Mouse (Mus musculus) MEL (cell line): ENCODE data around the gene Casc3. TPM values are rescaled to one million over a fixed set of nuclear protein-coding genes. Genes with fewer than 3 reads are reported as not detected.

Experiments used
- DNase-seq: peaks from one replicate; pipeline ENCODE4 v3.0.0; 2011; ENCODE audit warnings: low read depth, low spot score
- H3K27ac ChIP-seq: 2 replicates; pipeline ENCODE4 v1.5.1; 2012; ENCODE audit warnings: low read depth, mild to moderate bottlenecking, control low read depth, low read length, moderate library complexity; ENCODE audit not compliant: control insufficient read depth
- H3K27me3 ChIP-seq, 2 experiments: fragments of 150-350 bp in 1 of 2; sonication (generic) in 1 of 2; 2 replicates each; pipeline ENCODE4 v1.6.1; 2012; ENCODE audit warnings: low read length in 2 of 2, mild to moderate bottlenecking in 2 of 2, improper control_type of control experiment in 1 of 2, moderate library complexity in 1 of 2; ENCODE audit not compliant: insufficient read depth in 2 of 2, control insufficient read depth in 1 of 2
- H3K36me3 ChIP-seq, 2 experiments: 2 replicates each; pipeline ENCODE4 v1.6.1; 2012 to 2014; ENCODE audit warnings: low read length in 2 of 2, improper control_type of control experiment in 1 of 2, inconsistent platforms in 1 of 2, mild to moderate bottlenecking in 1 of 2; ENCODE audit not compliant: insufficient read depth in 2 of 2, control insufficient read depth in 1 of 2
- H3K4me1 ChIP-seq, 2 experiments: fragments of 150-350 bp in 1 of 2; sonication (generic) in 1 of 2; 2 replicates each; pipeline ENCODE4 v1.6.1; 2012; ENCODE audit warnings: low read length in 2 of 2, improper control_type of control experiment in 1 of 2, mild to moderate bottlenecking in 1 of 2; ENCODE audit not compliant: insufficient read depth in 2 of 2, control insufficient read depth in 1 of 2
- H3K4me3 ChIP-seq, 2 experiments: fragments of 150-350 bp in 1 of 2; sonication (generic) in 1 of 2; 2 replicates each; pipeline ENCODE4 v1.5.1; 2012; ENCODE audit warnings: low read depth in 2 of 2, low read length in 2 of 2, mild to moderate bottlenecking in 2 of 2, moderate library complexity in 2 of 2, control low read depth in 1 of 2, improper control_type of control experiment in 1 of 2; ENCODE audit not compliant: control insufficient read depth in 1 of 2, insufficient read depth in 1 of 2
- H3K79me2 ChIP-seq: 2 replicates; pipeline ENCODE4 v1.6.1; 2012; ENCODE audit warnings: mild to moderate bottlenecking, low read length, moderate library complexity; ENCODE audit not compliant: control insufficient read depth, poor library complexity, insufficient read depth
- H3K9ac ChIP-seq: 2 replicates; pipeline ENCODE4 v1.6.1; 2012; ENCODE audit warnings: low read depth, mild to moderate bottlenecking, control low read depth, low read length, moderate library complexity; ENCODE audit not compliant: control insufficient read depth, poor library complexity, severe bottlenecking
- H3K9me3 ChIP-seq: fragments of 150-350 bp; sonication (generic); replicated peaks from 2 replicates; pipeline ENCODE4 v1.6.1; 2012; ENCODE audit warnings: mild to moderate bottlenecking, low read length, improper control_type of control experiment, moderate library complexity; ENCODE audit not compliant: insufficient read depth
- CHD2 ChIP-seq: IDR thresholded peaks from 2 replicates; pipeline ENCODE4 v1.6.1; 2011; ENCODE audit warnings: low read length, improper control_type of control experiment
- CTCF ChIP-seq, 3 experiments: IDR thresholded peaks in 2 of 3; conservative IDR thresholded peaks in 1 of 3; 2 replicates each; pipeline ENCODE4 v1.5.1; 2011 to 2012; ENCODE audit warnings: low read length in 3 of 3, low read depth in 2 of 3, mild to moderate bottlenecking in 2 of 3, improper control_type of control experiment in 1 of 3, inconsistent platforms in 1 of 3, mixed read lengths in 1 of 3, moderate library complexity in 1 of 3; ENCODE audit not compliant: control insufficient read depth in 1 of 3, insufficient read depth in 1 of 3, poor library complexity in 1 of 3, severe bottlenecking in 1 of 3
- ELF1 ChIP-seq: IDR thresholded peaks from 2 replicates; pipeline ENCODE4 v1.6.1; 2014; ENCODE audit warnings: low read depth, mild to moderate bottlenecking, inconsistent platforms, low read length, improper control_type of control experiment, moderate library complexity
- GABPA ChIP-seq: IDR thresholded peaks from 2 replicates; pipeline ENCODE4 v1.6.1; 2012; ENCODE audit warnings: low read depth, mild to moderate bottlenecking, inconsistent platforms, low read length, improper control_type of control experiment, moderate library complexity
- GATA1 ChIP-seq: IDR thresholded peaks from 2 replicates; pipeline ENCODE4 v1.6.1; 2011; ENCODE audit warnings: low read depth, low read length, improper control_type of control experiment
- HCFC1 ChIP-seq: IDR thresholded peaks from 2 replicates; pipeline ENCODE4 v1.6.1; 2012; ENCODE audit warnings: low read depth, mild to moderate bottlenecking, inconsistent platforms, low read length, improper control_type of control experiment, moderate library complexity
- MAFK ChIP-seq: IDR thresholded peaks from 2 replicates; pipeline ENCODE4 v1.6.1; 2011; ENCODE audit warnings: low read depth, mild to moderate bottlenecking, low read length, improper control_type of control experiment, borderline replicate concordance
- MAX ChIP-seq: IDR thresholded peaks from 2 replicates; pipeline ENCODE4 v1.6.1; 2011; ENCODE audit warnings: low read length, improper control_type of control experiment
- MXI1 ChIP-seq: IDR thresholded peaks from 2 replicates; pipeline ENCODE4 v1.6.1; 2011; ENCODE audit warnings: mild to moderate bottlenecking, low read depth, low read length, improper control_type of control experiment
- MYB ChIP-seq: IDR thresholded peaks from 2 replicates; pipeline ENCODE4 v1.6.1; 2011; ENCODE audit warnings: mild to moderate bottlenecking, low read depth, low read length, improper control_type of control experiment
- MYC ChIP-seq: IDR thresholded peaks from 2 replicates; pipeline ENCODE4 v1.6.1; 2011; ENCODE audit warnings: low read depth, mild to moderate bottlenecking, low read length, improper control_type of control experiment, moderate library complexity
- NRF1 ChIP-seq: IDR thresholded peaks from 2 replicates; pipeline ENCODE4 v1.6.1; 2014; ENCODE audit warnings: low read depth, mild to moderate bottlenecking, inconsistent platforms, low read length, improper control_type of control experiment, moderate library complexity; ENCODE audit not compliant: poor library complexity, insufficient read depth, severe bottlenecking
- POLR2AphosphoS5 ChIP-seq: IDR thresholded peaks from 2 replicates; pipeline ENCODE4 v1.6.1; 2012; ENCODE audit warnings: low read depth, borderline replicate concordance, mild to moderate bottlenecking, inconsistent platforms, low read length, moderate library complexity, mixed read lengths
- RAD21 ChIP-seq: IDR thresholded peaks from 2 replicates; pipeline ENCODE4 v1.6.1; 2011; ENCODE audit warnings: mild to moderate bottlenecking, low read depth, low read length, improper control_type of control experiment
- SIN3A ChIP-seq: IDR thresholded peaks from 2 replicates; pipeline ENCODE4 v1.6.1; 2012; ENCODE audit warnings: low read length, improper control_type of control experiment, inconsistent platforms
- SMC3 ChIP-seq: IDR thresholded peaks from 2 replicates; pipeline ENCODE4 v1.6.1; 2011; ENCODE audit warnings: low read depth, low read length, improper control_type of control experiment
- TAL1 ChIP-seq: IDR thresholded peaks from 2 replicates; pipeline ENCODE4 v1.6.1; 2012; ENCODE audit warnings: mild to moderate bottlenecking, inconsistent platforms, low read length, moderate library complexity, mixed read lengths
- TBP ChIP-seq: IDR thresholded peaks from 2 replicates; pipeline ENCODE4 v1.8.0; 2011; ENCODE audit warnings: low read depth, low read length, improper control_type of control experiment
- USF2 ChIP-seq, 2 experiments: IDR thresholded peaks; 2 replicates each; pipeline ENCODE4 v1.6.1; 2011 to 2012; ENCODE audit warnings: improper control_type of control experiment in 2 of 2, low read length in 2 of 2, borderline replicate concordance in 1 of 2, inconsistent platforms in 1 of 2, low read depth in 1 of 2, mild to moderate bottlenecking in 1 of 2; ENCODE audit not compliant: insufficient read depth in 1 of 2
- ZC3H11A ChIP-seq: IDR thresholded peaks from 2 replicates; pipeline ENCODE4 v1.6.1; 2012; ENCODE audit warnings: low read depth, mild to moderate bottlenecking, inconsistent platforms, low read length, improper control_type of control experiment
- ZKSCAN1 ChIP-seq: IDR thresholded peaks from 2 replicates; pipeline ENCODE4 v1.6.1; 2012; ENCODE audit warnings: low read depth, mild to moderate bottlenecking, inconsistent platforms, low read length, improper control_type of control experiment, moderate library complexity
- ZMIZ1 ChIP-seq: IDR thresholded peaks from 2 replicates; pipeline ENCODE4 v1.6.1; 2012; ENCODE audit warnings: low read depth, mild to moderate bottlenecking, inconsistent platforms, low read length, improper control_type of control experiment, moderate library complexity
- polyA plus RNA-seq, 2 experiments: library from polyadenylated mRNA; stranded (reverse) in 1 of 2; unstranded in 1 of 2; fragments of >175 nt in 1 of 2; fragments of >200 nt in 1 of 2; gene quantifications; 2 replicates each; pipeline versions ENCODE4 v1.2.1 to v1.2.4; 2012; ENCODE audit warnings: low replicate concordance in 2 of 2, low read depth in 1 of 2; ENCODE audit not compliant: insufficient read length in 2 of 2, insufficient read depth in 1 of 2, missing spikeins in 1 of 2
- total RNA-seq: library from RNA; depleted of rRNA; stranded (reverse); fragments of 300-350 nt; gene quantifications from 2 replicates; pipeline ENCODE4 v1.2.3, GENCODE M21; 2012

The Casc3 gene
- total and polyA plus RNA-seq, 3 experiments, result 18.2 to 61.0 (median 58.6) TPM

DNA sequence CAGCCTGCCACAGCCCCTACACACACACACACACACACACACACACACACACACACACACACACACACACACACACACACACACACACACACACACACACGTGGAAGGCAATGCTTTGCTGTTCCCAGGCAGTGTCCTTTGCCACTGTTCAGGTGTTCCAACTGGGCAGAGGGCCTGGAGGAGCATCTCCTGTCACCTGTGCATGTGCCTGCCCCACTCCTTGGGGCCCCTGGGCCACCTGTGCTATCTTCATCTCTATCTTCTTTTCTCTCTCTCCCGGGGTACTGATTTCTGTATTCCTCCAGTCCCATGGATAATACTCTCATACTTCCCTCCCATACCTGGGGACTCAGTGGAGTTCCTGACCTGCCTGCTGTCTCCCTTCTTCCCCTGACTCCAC is 38.4 kb upstream of the Casc3 start:
- Histone ChIP-seq H3K27me3 (no peaks in the 10 kb centered on the region), H3K4me1 (peaks cover 29 to 49% of the 10 kb centered on the region in 2 experiments), H3K9ac (no peak overlapping the region), H3K27ac (no peak overlapping the region), H3K4me3 (no peak overlapping the region), H3K9me3 (no peaks in the 10 kb centered on the region), H3K79me2 (no peaks in the 10 kb centered on the region; the same call in 1 of the 2 replicates), H3K36me3 (peaks cover 0 to 45% of the 10 kb centered on the region in 2 experiments; a peak in 2 of 4 replicates)
- TF ChIP-seq MAX (no peak), MAFK (no peak), ZKSCAN1 (no peak), TBP (no peak)
- no peak for DNase-seq

DNA sequence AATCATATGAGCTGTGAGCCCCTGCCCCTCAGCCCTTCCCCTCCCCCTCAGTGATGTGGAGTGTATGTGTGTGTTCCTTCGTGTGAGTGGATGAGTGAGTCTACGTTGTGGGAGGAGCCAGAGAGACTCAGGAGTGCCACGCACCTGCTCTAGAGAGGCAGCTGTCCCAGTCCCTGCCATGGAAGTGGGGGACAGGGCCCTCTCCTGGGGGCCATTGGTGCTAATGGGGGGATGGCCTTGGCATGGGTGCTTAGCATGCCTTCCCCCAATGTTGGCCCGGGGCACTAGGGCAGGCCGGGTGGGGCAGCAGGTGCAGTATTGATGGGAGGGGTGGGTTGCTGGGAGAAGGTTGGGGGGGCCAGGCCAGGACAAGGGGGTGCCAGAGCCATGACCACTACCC is 37.9 kb upstream of the Casc3 start:
- Histone ChIP-seq H3K4me3 (no peak overlapping the region), H3K4me1 (peaks cover 29 to 52% of the 10 kb centered on the region in 2 experiments), H3K79me2 (no peaks in the 10 kb centered on the region; the same call in 1 of the 2 replicates), H3K27me3 (no peaks in the 10 kb centered on the region), H3K9ac (no peak overlapping the region), H3K9me3 (no peaks in the 10 kb centered on the region), H3K36me3 (peaks cover 0 to 46% of the 10 kb centered on the region in 2 experiments; a peak in 2 of 4 replicates), H3K27ac (no peak overlapping the region)
- TF ChIP-seq SMC3 (no peak), GATA1 (no peak), MYB (no peak), ELF1 (no peak), CTCF (IDR thresholded peaks at IDR 0.05 in 2 of 3, conservative IDR thresholded peaks at IDR 0.05 in 1 of 3; ENCODE audit: control insufficient read depth in 1 of 3, insufficient read depth in 1 of 3, low read depth in 2 of 3, low read length in 3 of 3, poor library complexity in 1 of 3, severe bottlenecking in 1 of 3) (no peak), MAFK (no peak), TBP (no peak), HCFC1 (no peak), CHD2 (no peak), NRF1 (no peak), SIN3A (no peak), ZMIZ1 (no peak), ZC3H11A (no peak), MYC (no peak), RAD21 (no peak), TAL1 (no peak), USF2 (IDR thresholded peaks at IDR 0.05; ENCODE audit: borderline replicate concordance in 1 of 2, insufficient read depth in 1 of 2, low read depth in 1 of 2, low read length in 2 of 2) (no peak), POLR2AphosphoS5 (no peak), GABPA (no peak), MXI1 (no peak)
- DNase-seq, result no peak
